Mouse (Mus musculus) limb, embryonic 13.5 days (tissue): ENCODE data around the gene Ncoa5. TPM values are rescaled to one million over a fixed set of nuclear protein-coding genes. Genes with fewer than 3 reads are reported as not detected.

ENCODE experiments used
- polyA plus RNA-seq: library from polyadenylated mRNA; unstranded; fragments of >200 nt; fragmentation: Nextera tagmentation; extraction: Ambion mirVana; gene quantifications from 2 replicates; pipeline ENCODE4 v1.2.1, GENCODE M21; 2015

The Ncoa5 gene
- polyA plus RNA-seq, 1 experiment from 2014 or later, result 99.1 TPM

Other genes with a start within 250 kb of the Ncoa5 start
- 26.3 and 27.6 TPM in 2 replicates for gene Snx21, start 249.0 kb downstream of the Ncoa5 start, polyA plus RNA-seq
- 17.5 and 17.6 TPM in 2 replicates for gene Acot8, start 230.0 kb downstream of the Ncoa5 start, polyA plus RNA-seq
- 6.8 and 7.2 TPM in 2 replicates for gene Zswim3, start 229.8 kb downstream of the Ncoa5 start, polyA plus RNA-seq
- gene Zswim1, start 212.2 kb downstream of the Ncoa5 start, polyA plus RNA-seq, result 17.8 and 18.2 TPM in 2 replicates
- gene Spata25, start 206.3 kb downstream of the Ncoa5 start, polyA plus RNA-seq, result not detected in 2 replicates
- 131 and 135 TPM in 2 replicates for gene Ctsa, start 202.0 kb downstream of the Ncoa5 start, polyA plus RNA-seq
- gene Neurl2, start 201.4 kb downstream of the Ncoa5 start, polyA plus RNA-seq, result 6.7 and 7.1 TPM in 2 replicates
- 36.7 and 44.0 TPM in 2 replicates for gene Pltp, start 177.2 kb downstream of the Ncoa5 start, polyA plus RNA-seq
- gene Pcif1, start 155.6 kb downstream of the Ncoa5 start, polyA plus RNA-seq, result 87.4 and 88.4 TPM in 2 replicates
- gene Zfp335, start 123.1 kb downstream of the Ncoa5 start, polyA plus RNA-seq, result 13.5 and 15.2 TPM in 2 replicates
- 5.5 and 7.1 TPM in 2 replicates for gene Mmp9, start 94.1 kb downstream of the Ncoa5 start, polyA plus RNA-seq
- 1.00 and 1.2 TPM in 2 replicates for gene Slc12a5, start 74.1 kb downstream of the Ncoa5 start, polyA plus RNA-seq
- gene Cd40, start 20.8 kb upstream of the Ncoa5 start, polyA plus RNA-seq, result 7.5 and 8.4 TPM in 2 replicates
- gene 1700025C18Rik, start 55.9 kb upstream of the Ncoa5 start, polyA plus RNA-seq, result not detected in 2 replicates
- 0.79 and 1.2 TPM in 2 replicates for gene Cdh22, start 200.0 kb upstream of the Ncoa5 start, polyA plus RNA-seq